Mouse (Mus musculus) brain, embryonic 14.5 days (tissue): Measurements from ENCODE around the gene Pfkl.

Experiments
- CTCF ChIP-seq: fragments of 200-500 bp; IDR thresholded peaks from 2 replicates; pipeline ENCODE4 v1.5.1; 2012; ENCODE audit warnings: inconsistent platforms, mild to moderate bottlenecking, moderate library complexity, borderline replicate concordance; ENCODE audit not compliant: insufficient read depth, insufficient read length; ENCODE audit errors: extremely low read depth
- POLR2A ChIP-seq: fragments of 200-500 bp; IDR thresholded peaks from 2 replicates; pipeline ENCODE4 v1.6.1; 2012; ENCODE audit warnings: mild to moderate bottlenecking, inconsistent platforms, borderline replicate concordance; ENCODE audit not compliant: poor library complexity, insufficient read depth, insufficient read length, severe bottlenecking; ENCODE audit errors: extremely low read depth

DNA sequence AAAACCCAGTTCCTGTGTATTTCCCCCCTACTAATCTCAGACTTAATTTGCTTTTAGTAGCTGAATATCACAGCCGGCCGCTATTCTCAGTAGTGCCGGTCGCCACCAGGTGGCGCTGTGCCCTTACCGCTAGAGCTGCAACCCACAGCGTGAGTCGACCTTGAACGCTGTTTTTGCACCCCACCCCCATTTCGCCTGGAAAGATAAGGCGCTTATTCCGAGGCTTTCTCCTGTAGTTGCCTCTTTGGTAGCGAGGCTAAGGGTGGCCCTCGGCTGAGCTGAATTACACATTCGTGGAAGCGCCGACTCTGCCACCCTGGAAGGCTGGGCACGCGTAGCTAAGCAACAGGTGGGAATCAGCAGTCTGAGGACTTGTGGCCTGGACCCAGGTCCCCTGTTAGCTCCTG, 8.9 kb upstream of the Pfkl start:
- TF ChIP-seq CTCF = peak; percentile 97
- no peak for TF ChIP-seq POLR2A
